Mouse (Mus musculus): ENCODE measurements around the gene H2al1m.
A peak's percentile ranks its signal among the peaks of the same experiment; 100 is the strongest.
"Not testable (repeated sequence)": the region's sequence is repeated elsewhere in the genome, so short reads cannot be mapped to it uniquely, and the experiment has no call there.

Gene H2al1m

GRCm38 (mm10) chrX:9327954-9328353 is 44.4 kb downstream of the H2al1m start:
- DNase-seq (ENCODE audit: low spot score in 2 of 2) = not testable (repeated sequence)

DNA sequence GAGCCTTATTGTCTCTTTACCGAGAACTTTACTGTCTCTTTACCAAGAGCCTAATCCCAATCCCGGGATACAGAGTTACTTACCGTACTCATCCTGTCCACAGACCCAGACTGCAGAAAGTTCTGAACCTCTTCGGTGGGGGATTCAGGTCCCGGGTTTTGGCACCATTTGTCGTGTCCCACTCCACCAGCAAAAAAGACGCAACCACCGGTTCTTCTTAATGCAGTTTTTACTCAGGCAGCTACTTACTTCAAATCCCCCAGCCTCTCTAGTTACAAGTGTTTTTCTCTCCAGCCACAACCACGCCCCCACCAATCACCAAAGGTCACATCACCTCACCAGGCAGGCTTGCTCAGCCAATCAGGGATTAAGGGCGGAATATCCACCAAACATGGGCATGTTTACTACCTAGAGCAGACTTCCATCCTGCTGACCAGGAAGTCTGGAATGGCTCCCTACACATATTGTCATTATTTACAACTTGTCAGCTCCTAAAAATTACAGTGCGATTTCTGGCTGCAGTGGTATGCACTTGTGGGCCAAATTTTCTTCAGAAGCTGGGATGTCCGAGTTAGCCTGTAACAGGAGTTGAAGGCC is 48.9 kb downstream of the H2al1m start:
- DNase-seq (ENCODE audit: low spot score in 2 of 2) = not testable (repeated sequence)

GRCm38 (mm10) chrX:9333035-9333434 is 49.5 kb downstream of the H2al1m start:
- peak in 1 of 2 experiments; percentile 33 for DNase-seq (ENCODE audit: low spot score in 2 of 2)
